Mouse (Mus musculus) MEL (cell line): Measurements from ENCODE around the gene Tbk1. TPM values are rescaled to one million over a fixed set of nuclear protein-coding genes. Genes with fewer than 3 reads are reported as not detected.

Experiments
- DNase-seq: peaks from one replicate; pipeline ENCODE4 v3.0.0; 2011; ENCODE audit warnings: low read depth, low spot score
- H3K27ac ChIP-seq: 2 replicates; pipeline ENCODE4 v1.5.1; 2012; ENCODE audit warnings: low read depth, mild to moderate bottlenecking, control low read depth, low read length, moderate library complexity; ENCODE audit not compliant: control insufficient read depth
- H3K27me3 ChIP-seq, 2 experiments: fragments of 150-350 bp in 1 of 2; sonication (generic) in 1 of 2; 2 replicates each; pipeline ENCODE4 v1.6.1; 2012; ENCODE audit warnings: low read length in 2 of 2, mild to moderate bottlenecking in 2 of 2, improper control_type of control experiment in 1 of 2, moderate library complexity in 1 of 2; ENCODE audit not compliant: insufficient read depth in 2 of 2, control insufficient read depth in 1 of 2
- H3K36me3 ChIP-seq, 2 experiments: 2 replicates each; pipeline ENCODE4 v1.6.1; 2012 to 2014; ENCODE audit warnings: low read length in 2 of 2, improper control_type of control experiment in 1 of 2, inconsistent platforms in 1 of 2, mild to moderate bottlenecking in 1 of 2; ENCODE audit not compliant: insufficient read depth in 2 of 2, control insufficient read depth in 1 of 2
- H3K4me1 ChIP-seq, 2 experiments: fragments of 150-350 bp in 1 of 2; sonication (generic) in 1 of 2; 2 replicates each; pipeline ENCODE4 v1.6.1; 2012; ENCODE audit warnings: low read length in 2 of 2, improper control_type of control experiment in 1 of 2, mild to moderate bottlenecking in 1 of 2; ENCODE audit not compliant: insufficient read depth in 2 of 2, control insufficient read depth in 1 of 2
- H3K4me3 ChIP-seq, 2 experiments: fragments of 150-350 bp in 1 of 2; sonication (generic) in 1 of 2; 2 replicates each; pipeline ENCODE4 v1.5.1; 2012; ENCODE audit warnings: low read depth in 2 of 2, low read length in 2 of 2, mild to moderate bottlenecking in 2 of 2, moderate library complexity in 2 of 2, control low read depth in 1 of 2, improper control_type of control experiment in 1 of 2; ENCODE audit not compliant: control insufficient read depth in 1 of 2, insufficient read depth in 1 of 2
- H3K79me2 ChIP-seq: 2 replicates; pipeline ENCODE4 v1.6.1; 2012; ENCODE audit warnings: mild to moderate bottlenecking, low read length, moderate library complexity; ENCODE audit not compliant: control insufficient read depth, poor library complexity, insufficient read depth
- H3K9ac ChIP-seq: 2 replicates; pipeline ENCODE4 v1.6.1; 2012; ENCODE audit warnings: low read depth, mild to moderate bottlenecking, control low read depth, low read length, moderate library complexity; ENCODE audit not compliant: control insufficient read depth, poor library complexity, severe bottlenecking
- H3K9me3 ChIP-seq: fragments of 150-350 bp; sonication (generic); replicated peaks from 2 replicates; pipeline ENCODE4 v1.6.1; 2012; ENCODE audit warnings: mild to moderate bottlenecking, low read length, improper control_type of control experiment, moderate library complexity; ENCODE audit not compliant: insufficient read depth
- BHLHE40 ChIP-seq: IDR thresholded peaks from 2 replicates; pipeline ENCODE4 v1.6.1; 2012; ENCODE audit warnings: low read depth, mild to moderate bottlenecking, inconsistent platforms, low read length, improper control_type of control experiment, borderline replicate concordance
- CHD1 ChIP-seq: IDR thresholded peaks from 2 replicates; pipeline ENCODE4 v1.6.1; 2012; ENCODE audit warnings: low read depth, mild to moderate bottlenecking, inconsistent platforms, low read length, improper control_type of control experiment
- CHD2 ChIP-seq: IDR thresholded peaks from 2 replicates; pipeline ENCODE4 v1.6.1; 2011; ENCODE audit warnings: low read length, improper control_type of control experiment
- CTCF ChIP-seq, 3 experiments: IDR thresholded peaks in 2 of 3; conservative IDR thresholded peaks in 1 of 3; 2 replicates each; pipeline ENCODE4 v1.5.1; 2011 to 2012; ENCODE audit warnings: low read length in 3 of 3, low read depth in 2 of 3, mild to moderate bottlenecking in 2 of 3, improper control_type of control experiment in 1 of 3, inconsistent platforms in 1 of 3, mixed read lengths in 1 of 3, moderate library complexity in 1 of 3; ENCODE audit not compliant: control insufficient read depth in 1 of 3, insufficient read depth in 1 of 3, poor library complexity in 1 of 3, severe bottlenecking in 1 of 3
- E2F4 ChIP-seq: IDR thresholded peaks from 2 replicates; pipeline ENCODE4 v1.6.1; 2011; ENCODE audit warnings: low read depth, low read length, improper control_type of control experiment, borderline replicate concordance
- ELF1 ChIP-seq: IDR thresholded peaks from 2 replicates; pipeline ENCODE4 v1.6.1; 2014; ENCODE audit warnings: low read depth, mild to moderate bottlenecking, inconsistent platforms, low read length, improper control_type of control experiment, moderate library complexity
- EP300 ChIP-seq, 2 experiments: IDR thresholded peaks; 2 replicates each; pipeline ENCODE4 v1.6.1; 2011; ENCODE audit warnings: improper control_type of control experiment in 2 of 2, low read length in 2 of 2, low read depth in 1 of 2, mild to moderate bottlenecking in 1 of 2
- GABPA ChIP-seq: IDR thresholded peaks from 2 replicates; pipeline ENCODE4 v1.6.1; 2012; ENCODE audit warnings: low read depth, mild to moderate bottlenecking, inconsistent platforms, low read length, improper control_type of control experiment, moderate library complexity
- GATA1 ChIP-seq: IDR thresholded peaks from 2 replicates; pipeline ENCODE4 v1.6.1; 2011; ENCODE audit warnings: low read depth, low read length, improper control_type of control experiment
- HCFC1 ChIP-seq: IDR thresholded peaks from 2 replicates; pipeline ENCODE4 v1.6.1; 2012; ENCODE audit warnings: low read depth, mild to moderate bottlenecking, inconsistent platforms, low read length, improper control_type of control experiment, moderate library complexity
- KAT2A ChIP-seq: conservative IDR thresholded peaks from 2 replicates; pipeline ENCODE4 v1.6.1; 2012; ENCODE audit warnings: low read depth, low read length, improper control_type of control experiment, inconsistent platforms
- MAFK ChIP-seq: IDR thresholded peaks from 2 replicates; pipeline ENCODE4 v1.6.1; 2011; ENCODE audit warnings: low read depth, mild to moderate bottlenecking, low read length, improper control_type of control experiment, borderline replicate concordance
- MAX ChIP-seq: IDR thresholded peaks from 2 replicates; pipeline ENCODE4 v1.6.1; 2011; ENCODE audit warnings: low read length, improper control_type of control experiment
- MEF2A ChIP-seq: IDR thresholded peaks from 2 replicates; pipeline ENCODE4 v1.6.1; 2014; ENCODE audit warnings: low read depth, mild to moderate bottlenecking, inconsistent platforms, low read length, improper control_type of control experiment; ENCODE audit not compliant: poor library complexity, insufficient replicate concordance, severe bottlenecking; ENCODE audit errors: extremely low read depth
- MXI1 ChIP-seq: IDR thresholded peaks from 2 replicates; pipeline ENCODE4 v1.6.1; 2011; ENCODE audit warnings: mild to moderate bottlenecking, low read depth, low read length, improper control_type of control experiment
- MYB ChIP-seq: IDR thresholded peaks from 2 replicates; pipeline ENCODE4 v1.6.1; 2011; ENCODE audit warnings: mild to moderate bottlenecking, low read depth, low read length, improper control_type of control experiment
- NRF1 ChIP-seq: IDR thresholded peaks from 2 replicates; pipeline ENCODE4 v1.6.1; 2014; ENCODE audit warnings: low read depth, mild to moderate bottlenecking, inconsistent platforms, low read length, improper control_type of control experiment, moderate library complexity; ENCODE audit not compliant: poor library complexity, insufficient read depth, severe bottlenecking
- POLR2A ChIP-seq, 2 experiments: IDR thresholded peaks; 2 replicates each; pipeline ENCODE4 v1.6.1; 2011 to 2012; ENCODE audit warnings: low read length in 2 of 2, mild to moderate bottlenecking in 2 of 2, control low read depth in 1 of 2, improper control_type of control experiment in 1 of 2, low read depth in 1 of 2, moderate library complexity in 1 of 2; ENCODE audit not compliant: control insufficient read depth in 1 of 2, insufficient read depth in 1 of 2, poor library complexity in 1 of 2
- POLR2AphosphoS2 ChIP-seq: IDR thresholded peaks from 2 replicates; pipeline ENCODE4 v1.6.1; 2011; ENCODE audit warnings: low read length, improper control_type of control experiment
- POLR2AphosphoS5 ChIP-seq: IDR thresholded peaks from 2 replicates; pipeline ENCODE4 v1.6.1; 2012; ENCODE audit warnings: low read depth, borderline replicate concordance, mild to moderate bottlenecking, inconsistent platforms, low read length, moderate library complexity, mixed read lengths
- RAD21 ChIP-seq: IDR thresholded peaks from 2 replicates; pipeline ENCODE4 v1.6.1; 2011; ENCODE audit warnings: mild to moderate bottlenecking, low read depth, low read length, improper control_type of control experiment
- RCOR1 ChIP-seq: IDR thresholded peaks from 2 replicates; pipeline ENCODE4 v1.6.1; 2012; ENCODE audit warnings: low read depth, mild to moderate bottlenecking, inconsistent platforms, low read length, improper control_type of control experiment
- SIN3A ChIP-seq: IDR thresholded peaks from 2 replicates; pipeline ENCODE4 v1.6.1; 2012; ENCODE audit warnings: low read length, improper control_type of control experiment, inconsistent platforms
- TCF12 ChIP-seq: IDR thresholded peaks from 2 replicates; pipeline ENCODE4 v1.6.1; 2014; ENCODE audit warnings: low read depth, mild to moderate bottlenecking, inconsistent platforms, low read length, improper control_type of control experiment, moderate library complexity
- USF1 ChIP-seq: IDR thresholded peaks from 2 replicates; pipeline ENCODE4 v1.6.1; 2014; ENCODE audit warnings: low read depth, mild to moderate bottlenecking, inconsistent platforms, low read length, improper control_type of control experiment, moderate library complexity
- USF2 ChIP-seq, 2 experiments: IDR thresholded peaks; 2 replicates each; pipeline ENCODE4 v1.6.1; 2011 to 2012; ENCODE audit warnings: improper control_type of control experiment in 2 of 2, low read length in 2 of 2, borderline replicate concordance in 1 of 2, inconsistent platforms in 1 of 2, low read depth in 1 of 2, mild to moderate bottlenecking in 1 of 2; ENCODE audit not compliant: insufficient read depth in 1 of 2
- ZMIZ1 ChIP-seq: IDR thresholded peaks from 2 replicates; pipeline ENCODE4 v1.6.1; 2012; ENCODE audit warnings: low read depth, mild to moderate bottlenecking, inconsistent platforms, low read length, improper control_type of control experiment, moderate library complexity
- ZNF384 ChIP-seq: IDR thresholded peaks from 2 replicates; pipeline ENCODE4 v1.6.1; 2012; ENCODE audit warnings: low read depth, mild to moderate bottlenecking, inconsistent platforms, low read length, improper control_type of control experiment
- polyA plus RNA-seq, 2 experiments: library from polyadenylated mRNA; stranded (reverse) in 1 of 2; unstranded in 1 of 2; fragments of >175 nt in 1 of 2; fragments of >200 nt in 1 of 2; gene quantifications; 2 replicates each; pipeline versions ENCODE4 v1.2.1 to v1.2.4; 2012; ENCODE audit warnings: low replicate concordance in 2 of 2, low read depth in 1 of 2; ENCODE audit not compliant: insufficient read length in 2 of 2, insufficient read depth in 1 of 2, missing spikeins in 1 of 2
- total RNA-seq: library from RNA; depleted of rRNA; stranded (reverse); fragments of 300-350 nt; gene quantifications from 2 replicates; pipeline ENCODE4 v1.2.3, GENCODE M21; 2012

The Tbk1 gene
- total and polyA plus RNA-seq, 3 experiments: 18.0 to 31.1 TPM; not detected in 1

DNA sequence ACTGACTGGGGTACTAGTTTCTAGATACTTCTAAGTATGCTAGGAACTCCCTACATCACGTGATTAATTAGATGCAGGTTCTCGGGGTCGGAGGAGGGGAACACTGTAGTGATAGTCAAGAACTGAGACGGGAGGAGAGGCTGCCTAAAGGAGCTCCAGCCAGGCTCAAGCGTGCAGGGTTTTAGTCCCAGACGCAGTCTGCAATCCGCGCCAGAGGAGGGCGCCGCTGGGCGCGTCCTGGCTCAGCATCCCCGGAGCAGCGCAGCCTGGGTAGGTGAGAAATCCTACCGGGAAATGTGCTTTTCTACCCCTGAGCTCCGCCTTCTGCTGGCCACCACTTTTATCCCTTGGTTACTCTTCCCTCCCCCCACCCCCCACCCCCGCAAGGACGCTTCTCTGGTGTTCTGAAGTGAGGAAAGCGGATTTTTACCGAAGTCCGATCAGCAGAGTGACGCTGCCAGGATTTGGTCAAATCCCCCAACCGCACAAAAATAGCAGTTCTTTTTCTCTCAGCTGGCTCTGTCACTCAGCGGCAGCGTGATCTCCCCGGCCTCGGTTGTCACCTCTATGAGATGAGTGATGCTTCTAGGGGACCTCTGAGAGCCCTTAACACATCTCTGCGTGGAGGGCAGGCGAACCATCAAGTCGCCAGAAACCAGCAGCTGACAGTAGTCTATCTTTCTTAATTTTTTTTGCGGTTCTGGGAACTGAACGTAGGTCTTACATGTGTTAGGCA is 53.3 kb downstream of the Tbk1 start:
- TF ChIP-seq POLR2AphosphoS5: no peak
- no peak for TF ChIP-seq MAX
- peak in 1 of 3 experiments; percentile 34; a peak in 1 of 6 replicates for TF ChIP-seq CTCF (IDR thresholded peaks at IDR 0.05 in 2 of 3, conservative IDR thresholded peaks at IDR 0.05 in 1 of 3; ENCODE audit: control insufficient read depth in 1 of 3, insufficient read depth in 1 of 3, low read depth in 2 of 3, low read length in 3 of 3, poor library complexity in 1 of 3, severe bottlenecking in 1 of 3)
- TF ChIP-seq POLR2A (IDR thresholded peaks at IDR 0.05; ENCODE audit: control insufficient read depth in 1 of 2, insufficient read depth in 1 of 2, low read depth in 1 of 2, low read length in 2 of 2, poor library complexity in 1 of 2): no peak
- TF ChIP-seq GABPA: no peak
- Histone ChIP-seq H3K9me3 (no peaks in the 10 kb centered on the region), H3K27ac (no peak overlapping the region), H3K9ac (no peak overlapping the region), H3K4me1 (peaks cover 10 to 13% of the 10 kb centered on the region in 2 experiments), H3K36me3 (peaks cover 0 to 11% of the 10 kb centered on the region in 2 experiments; a peak in 2 of 4 replicates), H3K79me2 (no peaks in the 10 kb centered on the region), H3K27me3 (no peaks in the 10 kb centered on the region), H3K4me3 (no peak overlapping the region)
- DNase-seq: no peak

- Histone ChIP-seq H3K9ac (no peak overlapping the region), H3K4me3 (no peak overlapping the region), H3K27ac (no peak overlapping the region), H3K4me1 (peaks cover 10 to 13% of the 10 kb centered on the region in 2 experiments), H3K36me3 (peaks cover 0 to 11% of the 10 kb centered on the region in 2 experiments; a peak in 2 of 4 replicates), H3K9me3 (no peaks in the 10 kb centered on the region), H3K27me3 (no peaks in the 10 kb centered on the region), H3K79me2 (no peaks in the 10 kb centered on the region)
- peak; percentile 62 for DNase-seq
- TF ChIP-seq SIN3A (no peak), GATA1 (no peak), POLR2AphosphoS2 (no peak), CHD1 (no peak), TCF12 (peak; percentile 54; the same call in 1 of the 2 replicates), BHLHE40 (no peak), MXI1 (no peak), HCFC1 (no peak), POLR2AphosphoS5 (no peak), ZNF384 (0 out of 2 replicates have a peak, but pooled peaks have one; percentile 44), MYB (no peak), E2F4 (no peak), CTCF (IDR thresholded peaks at IDR 0.05 in 2 of 3, conservative IDR thresholded peaks at IDR 0.05 in 1 of 3; ENCODE audit: control insufficient read depth in 1 of 3, insufficient read depth in 1 of 3, low read depth in 2 of 3, low read length in 3 of 3, poor library complexity in 1 of 3, severe bottlenecking in 1 of 3) (no peak), EP300 (IDR thresholded peaks at IDR 0.05; ENCODE audit: low read depth in 1 of 2, low read length in 2 of 2) (peak in 1 of 2 experiments; percentile 56; a peak in 3 of 4 replicates), ZMIZ1 (no peak), POLR2A (IDR thresholded peaks at IDR 0.05; ENCODE audit: control insufficient read depth in 1 of 2, insufficient read depth in 1 of 2, low read depth in 1 of 2, low read length in 2 of 2, poor library complexity in 1 of 2) (no peak), USF2 (IDR thresholded peaks at IDR 0.05; ENCODE audit: borderline replicate concordance in 1 of 2, insufficient read depth in 1 of 2, low read depth in 1 of 2, low read length in 2 of 2) (no peak), RCOR1 (peak; percentile 67), GABPA (no peak), MEF2A (no peak), USF1 (no peak), RAD21 (no peak), MAFK (no peak), CHD2 (no peak), NRF1 (no peak), ELF1 (no peak), KAT2A (no peak)
Observed at GRCm38 (mm10) chr10:121531541-121531940, 55.0 kb downstream of the Tbk1 start.
